8 mouse cellular contexts compared by ENCODE assay signal in genomic region chr12:32381011-32381410, GRCm38 (mm10). TPM values are rescaled to one million over a fixed set of nuclear protein-coding genes. Genes with fewer than 3 reads are reported as not detected.
A peak's percentile ranks its signal among the peaks of the same experiment; 100 is the strongest.
DNase-seq lines count a peak whose midpoint lies in the region; ATAC-seq and TF ChIP-seq lines count a peak whose summit lies in the region.

No protein-coding gene starts in this region.

- H3K4me3 ChIP-seq in kidney, embryonic 14.5 days (ENCODE audit: low read length), result peak overlapping the region; percentile 76; the same call in 1 of the 2 replicates
- H3K4me3 ChIP-seq in cortical plate, adult 2 months (ENCODE audit: insufficient read depth, low read length), result peak overlapping the region; percentile 97
- peak overlapping the region; percentile 71 for H3K4me3 ChIP-seq in hindbrain, embryonic 15.5 days
- H3K4me3 ChIP-seq in midbrain, embryonic 13.5 days (replicated peaks), result peak overlapping the region; percentile 81

- H3K27me3 ChIP-seq in kidney, embryonic 14.5 days (ENCODE audit: control insufficient read depth, insufficient read depth, low read length), result no peaks in the 10 kb centered on the region
- H3K27me3 ChIP-seq in hindbrain, embryonic 15.5 days, result no peaks in the 10 kb centered on the region
- no peaks in the 10 kb centered on the region for H3K27me3 ChIP-seq in midbrain, embryonic 13.5 days

- no peak for ATAC-seq in kidney, embryonic 14.5 days (ENCODE audit: low FRiP score, low TSS enrichment)
- ATAC-seq in hindbrain, embryonic 15.5 days (ENCODE audit: low FRiP score, low read depth), result no peak
- no peak for ATAC-seq in midbrain, embryonic 13.5 days
- ATAC-seq in megakaryocyte-erythroid progenitor cell, adult 5-6 weeks (replicated peaks; ENCODE audit: low FRiP score, low TSS enrichment, poor library complexity, severe bottlenecking), result no peak

- peak overlapping the region; percentile 59 for H3K4me2 ChIP-seq in kidney, embryonic 14.5 days (replicated peaks; ENCODE audit: low read depth, low read length)
- H3K4me2 ChIP-seq in hindbrain, embryonic 15.5 days, result peak overlapping the region; percentile 65
- peak overlapping the region; percentile 62 for H3K4me2 ChIP-seq in midbrain, embryonic 13.5 days (replicated peaks)

- no peak for DNase-seq in kidney, postnatal 36 days
- no peak for DNase-seq in ovary, adult 18-20 months (ENCODE audit: low spot score)
- no peak for DNase-seq in thymus, adult 18-20 months

- H3K9ac ChIP-seq in kidney, embryonic 14.5 days (ENCODE audit: low read depth, low read length), result no peak overlapping the region
- H3K9ac ChIP-seq in hindbrain, embryonic 15.5 days, result no peak overlapping the region
- no peak overlapping the region for H3K9ac ChIP-seq in midbrain, embryonic 13.5 days (replicated peaks)

- H3K36me3 ChIP-seq in kidney, embryonic 14.5 days (ENCODE audit: control insufficient read depth, insufficient read depth, low read length), result no peaks in the 10 kb centered on the region
- H3K36me3 ChIP-seq in hindbrain, embryonic 15.5 days, result no peaks in the 10 kb centered on the region
- no peaks in the 10 kb centered on the region for H3K36me3 ChIP-seq in midbrain, embryonic 13.5 days

- H3K27ac ChIP-seq in kidney, embryonic 14.5 days (ENCODE audit: low read depth, low read length), result no peak overlapping the region
- H3K27ac ChIP-seq in cortical plate, adult 2 months (ENCODE audit: insufficient read depth, low read length), result no peak overlapping the region
- H3K27ac ChIP-seq in hindbrain, embryonic 15.5 days (replicated peaks), result no peak overlapping the region
- H3K27ac ChIP-seq in midbrain, embryonic 13.5 days, result no peak overlapping the region

- no peak for TF ChIP-seq CTCF in cortical plate, adult 2 months (IDR thresholded peaks at IDR 0.05; ENCODE audit: extremely low read depth, insufficient read depth, low read length)

- peaks cover 7% of the 10 kb centered on the region; the same call in 1 of the 2 replicates for H3K4me1 ChIP-seq in kidney, embryonic 14.5 days (ENCODE audit: control insufficient read depth, insufficient read depth, low read length)
- peaks cover 1% of the 10 kb centered on the region; the same call in 1 of the 2 replicates for H3K4me1 ChIP-seq in cortical plate, adult 2 months (ENCODE audit: control insufficient read depth, insufficient read depth, low read length)
- H3K4me1 ChIP-seq in hindbrain, embryonic 15.5 days (replicated peaks), result peaks cover 28% of the 10 kb centered on the region
- H3K4me1 ChIP-seq in midbrain, embryonic 13.5 days (replicated peaks), result peaks cover 35% of the 10 kb centered on the region

- 84% methylated on average over 2 of the region's 2 CpGs for WGBS in kidney, embryonic 14.5 days
- 85% methylated on average over 2 of the region's 2 CpGs for WGBS in hindbrain, embryonic 15.5 days
- WGBS in midbrain, embryonic 13.5 days, result 89% methylated on average over 2 of the region's 2 CpGs

- no peaks in the 10 kb centered on the region for H3K9me3 ChIP-seq in kidney, embryonic 14.5 days (ENCODE audit: control insufficient read depth, low read length)
- H3K9me3 ChIP-seq in hindbrain, embryonic 15.5 days, result no peaks in the 10 kb centered on the region
- H3K9me3 ChIP-seq in midbrain, embryonic 13.5 days, result no peaks in the 10 kb centered on the region

- no peak for TF ChIP-seq POLR2A in cortical plate, adult 2 months (IDR thresholded peaks at IDR 0.05; ENCODE audit: extremely low read depth, insufficient read depth, low read length)

RNA-seq across cellular contexts. Expression of gene Ccdc71l, which starts 2.5 kb away (rescaled TPM):
- polyA plus RNA-seq in kidney, embryonic 14.5 days (2014; fragmentation: Nextera tagmentation; extraction: Ambion mirVana), result 3.8 and 4.8 TPM in 2 replicates
- polyA plus RNA-seq in cortical plate, adult 2 months (2012; rRNA removed), result 8.4 and 9.2 TPM in 2 replicates
- 4.5 TPM in 2 replicates for polyA plus RNA-seq in hindbrain, embryonic 15.5 days (2015; fragmentation: Nextera tagmentation; extraction: Ambion mirVana)
- polyA plus RNA-seq in midbrain, embryonic 13.5 days (2015; fragmentation: Nextera tagmentation; extraction: Ambion mirVana), result 2.8 and 4.0 TPM in 2 replicates
- total RNA-seq in megakaryocyte-erythroid progenitor cell, adult 5-6 weeks (2014; fragmentation: Nextera tagmentation), result 10.4 and 15.1 TPM in 2 replicates
- 17.1 and 23.9 TPM in 2 replicates for total RNA-seq in megakaryocyte-erythroid progenitor cell, adult 5-6 weeks (2017)
